Mouse (Mus musculus) ES-Bruce4 (cell line): ENCODE results near the gene Vax1. TPM values are rescaled to one million over a fixed set of nuclear protein-coding genes. Genes with fewer than 3 reads are reported as not detected.

ENCODE experiments used
- H3K27ac ChIP-seq: 2 replicates; pipeline ENCODE4 v1.5.1; 2012; ENCODE audit warnings: low read length, inconsistent platforms; ENCODE audit not compliant: insufficient read depth
- H3K27me3 ChIP-seq: 2 replicates; pipeline ENCODE4 v1.6.1; 2012; ENCODE audit warnings: mild to moderate bottlenecking, low read length, inconsistent platforms; ENCODE audit not compliant: control insufficient read depth, poor library complexity, insufficient read depth, severe bottlenecking
- H3K36me3 ChIP-seq: 2 replicates; pipeline ENCODE4 v1.6.1; 2012; ENCODE audit warnings: inconsistent platforms, mild to moderate bottlenecking, low read length, moderate library complexity; ENCODE audit not compliant: control insufficient read depth, poor library complexity, insufficient read depth, severe bottlenecking
- H3K4me1 ChIP-seq: one replicate; pipeline ENCODE4 v1.8.1; 2011; ENCODE audit warnings: low read length; ENCODE audit not compliant: control insufficient read depth, insufficient read depth
- H3K4me3 ChIP-seq: 2 replicates; pipeline ENCODE4 v1.5.1; 2011; ENCODE audit warnings: low read depth, mild to moderate bottlenecking, low read length
- H3K9ac ChIP-seq: 2 replicates; pipeline ENCODE4 v1.6.1; 2012; ENCODE audit warnings: low read depth, mild to moderate bottlenecking, inconsistent platforms; ENCODE audit not compliant: poor library complexity, severe bottlenecking
- H3K9me3 ChIP-seq: replicated peaks from 2 replicates; pipeline ENCODE4 v1.6.1; 2012; ENCODE audit warnings: mild to moderate bottlenecking, low read length, inconsistent platforms; ENCODE audit not compliant: control insufficient read depth, poor library complexity, insufficient read depth, severe bottlenecking
- CTCF ChIP-seq: IDR thresholded peaks from one replicate; pipeline ENCODE4 v1.8.1; 2011; ENCODE audit warnings: low read depth, low read length
- EP300 ChIP-seq: IDR thresholded peaks from 2 replicates; pipeline ENCODE4 v1.6.1; 2011; ENCODE audit warnings: low read depth, low read length; ENCODE audit not compliant: insufficient read depth
- POLR2A ChIP-seq: IDR thresholded peaks from one replicate; pipeline ENCODE4 v1.8.1; 2011; ENCODE audit warnings: low read length; ENCODE audit not compliant: insufficient read depth
- polyA plus RNA-seq: library from polyadenylated mRNA; stranded (reverse); fragments of >200 nt; gene quantifications from 2 replicates; pipeline ENCODE4 v1.2.4, GENCODE M21; 2011; ENCODE audit warnings: low read depth; ENCODE audit not compliant: missing spikeins, insufficient read depth, insufficient read length

Gene Vax1
- polyA plus RNA-seq, 1 experiment, result not detected

GRCm38 (mm10) chr19:59154171-59154570 lies 15.7 kb downstream of the Vax1 start:
- Histone ChIP-seq H3K9ac (no peak overlapping the region), H3K36me3 (no peaks in the 10 kb centered on the region), H3K4me1 (no peaks in the 10 kb centered on the region), H3K4me3 (no peak overlapping the region), H3K27ac (no peak overlapping the region), H3K27me3 (no peaks in the 10 kb centered on the region), H3K9me3 (no peaks in the 10 kb centered on the region)
- no peak for TF ChIP-seq CTCF
- no peak for TF ChIP-seq EP300
- TF ChIP-seq POLR2A, result no peak

GRCm38 (mm10) chr19:59145492-59146140 lies 24.2 kb downstream of the Vax1 start:
- no peak overlapping the region for H3K4me3 ChIP-seq
- no peak overlapping the region for H3K9ac ChIP-seq
- no peaks in the 10 kb centered on the region; the same call in 1 of the 2 replicates for H3K27me3 ChIP-seq
- H3K27ac ChIP-seq, result no peak overlapping the region
- H3K9me3 ChIP-seq, result no peaks in the 10 kb centered on the region
- TF ChIP-seq CTCF, result no peak
- TF ChIP-seq POLR2A, result no peak
- TF ChIP-seq EP300, result no peak
- H3K4me1 ChIP-seq, result no peaks in the 10 kb centered on the region
- H3K36me3 ChIP-seq, result no peaks in the 10 kb centered on the region

- Histone ChIP-seq H3K4me1 (no peaks in the 10 kb centered on the region), H3K9me3 (no peaks in the 10 kb centered on the region), H3K9ac (no peak overlapping the region), H3K27ac (no peak overlapping the region), H3K27me3 (no peaks in the 10 kb centered on the region; the same call in 1 of the 2 replicates), H3K4me3 (no peak overlapping the region), H3K36me3 (no peaks in the 10 kb centered on the region)
- TF ChIP-seq POLR2A, result no peak
- TF ChIP-seq CTCF, result no peak
- TF ChIP-seq EP300, result no peak
These were observed 24.8 kb downstream of the Vax1 start for GRCm38 (mm10) chr19:59145064-59145463.

GRCm38 (mm10) chr19:59142206-59142605 lies 27.6 kb downstream of the Vax1 start:
- H3K36me3 ChIP-seq, result no peaks in the 10 kb centered on the region
- H3K27me3 ChIP-seq, result no peaks in the 10 kb centered on the region; the same call in 1 of the 2 replicates
- no peak overlapping the region for H3K27ac ChIP-seq
- H3K4me1 ChIP-seq, result no peaks in the 10 kb centered on the region
- no peak overlapping the region for H3K9ac ChIP-seq
- TF ChIP-seq POLR2A, result no peak
- no peak for TF ChIP-seq EP300
- TF ChIP-seq CTCF, result no peak
- no peaks in the 10 kb centered on the region for H3K9me3 ChIP-seq
- H3K4me3 ChIP-seq, result no peak overlapping the region

GRCm38 (mm10) chr19:59135387-59135786 lies 34.5 kb downstream of the Vax1 start:
- no peaks in the 10 kb centered on the region for H3K36me3 ChIP-seq
- TF ChIP-seq EP300 (no peak), POLR2A (no peak), CTCF (no peak)
- no peak overlapping the region for H3K27ac ChIP-seq
- no peaks in the 10 kb centered on the region for H3K4me1 ChIP-seq
- H3K9ac ChIP-seq, result no peak overlapping the region
- H3K9me3 ChIP-seq, result no peaks in the 10 kb centered on the region
- no peak overlapping the region for H3K4me3 ChIP-seq
- no peaks in the 10 kb centered on the region for H3K27me3 ChIP-seq

- no peaks in the 10 kb centered on the region for H3K36me3 ChIP-seq
- H3K4me1 ChIP-seq, result no peaks in the 10 kb centered on the region
- TF ChIP-seq POLR2A (no peak), CTCF (no peak), EP300 (no peak)
- no peaks in the 10 kb centered on the region for H3K9me3 ChIP-seq
- no peaks in the 10 kb centered on the region for H3K27me3 ChIP-seq
- no peak overlapping the region for H3K27ac ChIP-seq
- no peak overlapping the region for H3K9ac ChIP-seq
- H3K4me3 ChIP-seq, result no peak overlapping the region
These were observed 34.9 kb downstream of the Vax1 start for GRCm38 (mm10) chr19:59134916-59135315.
